Mouse (Mus musculus) adrenal gland, postnatal 10 days (tissue): ENCODE measurements around the gene Wdr66. TPM values are rescaled to one million over a fixed set of nuclear protein-coding genes. Genes with fewer than 3 reads are reported as not detected.
A peak's percentile ranks its signal among the peaks of the same experiment; 100 is the strongest.

Source experiments
- DNase-seq: peaks from one replicate; pipeline ENCODE4 v3.0.0; 2021; ENCODE audit warnings: mixed read lengths
- total RNA-seq, 2 experiments: library from RNA; stranded (reverse); gene quantifications; 2 replicates each; pipeline ENCODE4 v1.2.3; 2021

Gene Wdr66
- total RNA-seq, 2 experiments from 2014 or later: 0.39 to 0.73 TPM

GRCm38 (mm10) chr5:123270917-123271316 is 19.0 kb downstream of the Wdr66 start:
- no peak for DNase-seq

GRCm38 (mm10) chr5:123272927-123273326 is 21.0 kb downstream of the Wdr66 start:
- DNase-seq: no peak

- DNase-seq: no peak
These were observed 24.9 kb downstream of the Wdr66 start for GRCm38 (mm10) chr5:123276636-123277341.

- peak; percentile 15 for DNase-seq
These were observed 25.4 kb downstream of the Wdr66 start for GRCm38 (mm10) chr5:123277342-123277701.

- no peak for DNase-seq
These were observed 25.8 kb downstream of the Wdr66 start for GRCm38 (mm10) chr5:123277704-123278103.

- DNase-seq: no peak
These were observed 27.3 kb downstream of the Wdr66 start for GRCm38 (mm10) chr5:123279248-123279647.

GRCm38 (mm10) chr5:123281336-123282136 is 29.6 kb downstream of the Wdr66 start:
- DNase-seq: no peak

- peak; percentile 39 for DNase-seq
These were observed 33.3 kb downstream of the Wdr66 start for GRCm38 (mm10) chr5:123285174-123285573.

GRCm38 (mm10) chr5:123288079-123288478 is 36.2 kb downstream of the Wdr66 start:
- DNase-seq: peak; percentile 31

- no peak for DNase-seq
These were observed 42.8 kb downstream of the Wdr66 start for GRCm38 (mm10) chr5:123294653-123295052.

GRCm38 (mm10) chr5:123296224-123296806 is 44.4 kb downstream of the Wdr66 start:
- DNase-seq: no peak

GRCm38 (mm10) chr5:123296972-123297754 is 45.3 kb downstream of the Wdr66 start:
- DNase-seq: no peak

- no peak for DNase-seq
These were observed 45.9 kb downstream of the Wdr66 start for GRCm38 (mm10) chr5:123297830-123298229.

- DNase-seq: no peak
These were observed 46.6 kb downstream of the Wdr66 start for GRCm38 (mm10) chr5:123298526-123298925.

- no peak for DNase-seq
These were observed 48.7 kb downstream of the Wdr66 start for GRCm38 (mm10) chr5:123300496-123301034.

- DNase-seq: peak; percentile 47
These were observed 50.0 kb downstream of the Wdr66 start for GRCm38 (mm10) chr5:123301780-123302521.

- DNase-seq: no peak
These were observed 55.9 kb downstream of the Wdr66 start for GRCm38 (mm10) chr5:123307630-123308282.

GRCm38 (mm10) chr5:123309816-123310215 is 57.9 kb downstream of the Wdr66 start:
- no peak for DNase-seq

- DNase-seq: no peak
These were observed 58.3 kb downstream of the Wdr66 start for GRCm38 (mm10) chr5:123310221-123310620.

- no peak for DNase-seq
These were observed 61.2 kb downstream of the Wdr66 start for GRCm38 (mm10) chr5:123313058-123313630.
